Mouse (Mus musculus) limb, embryonic 12.5 days (tissue): ENCODE data around the gene Specc1. TPM values are rescaled to one million over a fixed set of nuclear protein-coding genes. Genes with fewer than 3 reads are reported as not detected.

Experiments
- ATAC-seq: fragments of 200-750 bp; cut with Nextera tagmentation; 2 replicates; pipeline ENCODE4 v1.8.0; 2017; ENCODE audit warnings: low read depth, moderate TSS enrichment; ENCODE audit not compliant: insufficient number of reproducible peaks, insufficient read depth, low FRiP score, low TSS enrichment
- H3K27ac ChIP-seq: fragments of 300-500 bp; sonication (generic); 2 replicates; pipeline ENCODE4 v1.5.1; 2016; ENCODE audit warnings: mild to moderate bottlenecking, moderate library complexity
- H3K27me3 ChIP-seq: fragments of 300-500 bp; sonication (generic); 2 replicates; pipeline ENCODE4 v1.6.1; 2016; ENCODE audit warnings: mild to moderate bottlenecking, moderate library complexity
- H3K36me3 ChIP-seq: fragments of 300-500 bp; sonication (generic); 2 replicates; pipeline ENCODE4 v1.6.1; 2016; ENCODE audit warnings: mild to moderate bottlenecking, moderate library complexity
- H3K4me1 ChIP-seq: fragments of 300-500 bp; sonication (generic); replicated peaks from 2 replicates; pipeline ENCODE4 v1.6.1; 2016
- H3K4me2 ChIP-seq: fragments of 300-500 bp; sonication (generic); 2 replicates; pipeline ENCODE4 v1.6.1; 2016; ENCODE audit warnings: mild to moderate bottlenecking, moderate library complexity
- H3K4me3 ChIP-seq: fragments of 300-500 bp; sonication (generic); replicated peaks from 2 replicates; pipeline ENCODE4 v1.5.1; 2016; ENCODE audit warnings: mild to moderate bottlenecking
- H3K9ac ChIP-seq: fragments of 300-500 bp; sonication (generic); replicated peaks from 2 replicates; pipeline ENCODE4 v1.6.1; 2016; ENCODE audit warnings: mild to moderate bottlenecking, moderate library complexity
- H3K9me3 ChIP-seq: fragments of 300-500 bp; sonication (generic); 2 replicates; pipeline ENCODE4 v1.6.1; 2016; ENCODE audit warnings: mild to moderate bottlenecking, moderate library complexity
- WGBS: fragments of 180-500 bp; shearing (Covaris S2); methylation state at CpG from one replicate; pipeline ENCODE4 v1.1.7; 2016; 5-methylcytosine and 5-hydroxymethylcytosine counted together
- polyA plus RNA-seq: library from polyadenylated mRNA; unstranded; fragments of >200 nt; fragmentation: Nextera tagmentation; extraction: Ambion mirVana; gene quantifications from 2 replicates; pipeline ENCODE4 v1.2.1, GENCODE M21; 2016

Gene Specc1
- polyA plus RNA-seq, 1 experiment from 2014 or later: 16.4 TPM

DNA sequence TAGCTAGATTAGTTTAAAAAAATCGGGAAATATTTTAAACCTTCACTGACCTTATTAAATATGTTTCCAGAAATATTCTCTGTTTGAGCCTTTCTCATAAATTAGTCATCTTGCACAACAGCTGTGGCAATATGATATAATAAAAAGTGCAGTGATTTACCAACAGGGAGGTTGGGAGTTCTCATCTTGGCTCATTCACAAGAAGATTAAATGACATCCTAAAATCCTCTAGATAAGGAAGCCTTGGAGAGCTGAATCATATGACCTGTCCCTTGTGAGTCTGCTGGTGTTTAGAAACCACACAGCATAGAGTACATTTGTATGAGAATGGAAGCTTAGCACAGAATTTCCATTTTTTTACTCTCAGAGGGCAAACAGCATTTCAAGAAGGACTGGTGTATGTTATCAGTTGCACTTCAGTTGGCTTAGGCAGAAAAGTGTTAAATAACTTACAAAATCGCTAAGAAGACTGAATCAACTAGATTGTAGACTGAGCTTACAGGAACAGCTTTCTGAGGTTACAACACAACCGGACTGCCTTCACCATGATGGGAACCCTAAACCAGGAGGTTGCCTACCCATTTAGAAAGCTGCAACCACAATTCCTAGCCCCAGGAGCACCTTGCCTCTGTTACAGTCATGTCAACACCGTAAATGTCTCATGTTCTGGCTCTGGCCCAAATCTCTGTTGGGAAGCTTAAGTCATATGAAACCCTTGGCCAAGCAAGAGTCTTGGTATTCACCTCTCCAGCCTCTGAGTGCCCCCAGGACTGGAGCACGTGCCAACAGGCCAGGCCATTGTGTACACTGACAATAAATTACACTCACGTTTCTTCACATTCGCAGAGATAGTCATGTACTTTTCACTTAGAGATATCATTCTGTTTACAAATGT lies 188.9 kb downstream of the Specc1 start:
- WGBS: 78% methylated on average over 7 of the region's 7 CpGs
- H3K9me3 ChIP-seq: no peaks in the 10 kb centered on the region
- H3K4me2 ChIP-seq: no peak overlapping the region
- no peak overlapping the region for H3K9ac ChIP-seq
- peaks cover 25% of the 10 kb centered on the region for H3K36me3 ChIP-seq
- H3K27me3 ChIP-seq: no peaks in the 10 kb centered on the region
- H3K4me3 ChIP-seq: no peak overlapping the region
- H3K27ac ChIP-seq: no peak overlapping the region
- H3K4me1 ChIP-seq: 0 out of 2 replicates have a peak, but pooled peaks cover 4% of the 10 kb centered on the region
- ATAC-seq: no peak

GRCm38 (mm10) chr11:62146661-62147060 lies 190.1 kb downstream of the Specc1 start:
- Histone ChIP-seq H3K4me3 (no peak overlapping the region), H3K9ac (no peak overlapping the region), H3K27me3 (no peaks in the 10 kb centered on the region), H3K9me3 (no peaks in the 10 kb centered on the region), H3K27ac (no peak overlapping the region), H3K4me1 (0 out of 2 replicates have a peak, but pooled peaks cover 4% of the 10 kb centered on the region), H3K4me2 (no peak overlapping the region), H3K36me3 (peaks cover 26% of the 10 kb centered on the region)
- 93% methylated on average over 1 of the region's 1 CpGs for WGBS
- ATAC-seq: no peak

GRCm38 (mm10) chr11:62148026-62148425 lies 191.5 kb downstream of the Specc1 start:
- ATAC-seq: no peak
- Histone ChIP-seq H3K27me3 (no peaks in the 10 kb centered on the region), H3K4me2 (no peak overlapping the region), H3K9ac (no peak overlapping the region), H3K27ac (no peak overlapping the region), H3K36me3 (peaks cover 29% of the 10 kb centered on the region), H3K4me3 (no peak overlapping the region), H3K9me3 (no peaks in the 10 kb centered on the region), H3K4me1 (0 out of 2 replicates have a peak, but pooled peaks cover 4% of the 10 kb centered on the region)
- WGBS: 86% methylated on average over 3 of the region's 3 CpGs

DNA sequence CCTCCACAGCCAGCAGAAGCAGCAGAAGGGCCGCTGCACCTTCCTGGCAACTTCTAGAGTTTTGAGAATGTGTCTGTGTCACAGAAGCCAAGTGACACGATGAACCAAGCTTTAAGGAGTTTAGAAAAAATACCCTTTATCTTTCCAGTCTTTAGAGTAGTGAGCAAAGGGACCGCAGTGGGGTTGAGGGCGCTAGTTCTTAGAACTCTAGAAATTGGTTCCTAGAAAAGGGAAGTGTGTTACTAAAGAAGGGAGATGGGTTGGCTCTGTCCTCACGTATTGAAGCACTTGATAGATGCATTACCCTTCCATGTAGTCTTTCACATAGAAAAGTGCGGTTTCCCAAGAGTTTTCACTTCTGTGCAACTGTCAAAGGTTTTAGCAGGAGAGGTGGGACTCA lies 191.9 kb downstream of the Specc1 start:
- no peaks in the 10 kb centered on the region for H3K27me3 ChIP-seq
- ATAC-seq: no peak
- 92% methylated on average over 6 of the region's 6 CpGs for WGBS
- no peak overlapping the region for H3K4me2 ChIP-seq
- H3K4me3 ChIP-seq: no peak overlapping the region
- 0 out of 2 replicates have a peak, but pooled peaks cover 4% of the 10 kb centered on the region for H3K4me1 ChIP-seq
- no peaks in the 10 kb centered on the region for H3K9me3 ChIP-seq
- peaks cover 29% of the 10 kb centered on the region for H3K36me3 ChIP-seq
- no peak overlapping the region for H3K9ac ChIP-seq
- H3K27ac ChIP-seq: no peak overlapping the region

- H3K4me3 ChIP-seq: no peak overlapping the region
- WGBS: 93% methylated on average over 4 of the region's 4 CpGs
- ATAC-seq: no peak
- peaks cover 24% of the 10 kb centered on the region for H3K36me3 ChIP-seq
- H3K4me1 ChIP-seq: no peaks in the 10 kb centered on the region
- H3K4me2 ChIP-seq: no peak overlapping the region
- H3K9ac ChIP-seq: no peak overlapping the region
- H3K9me3 ChIP-seq: no peaks in the 10 kb centered on the region
- no peak overlapping the region for H3K27ac ChIP-seq
- no peaks in the 10 kb centered on the region for H3K27me3 ChIP-seq
Measured at GRCm38 (mm10) chr11:62153057-62153456, 196.5 kb downstream of the Specc1 start.

DNA sequence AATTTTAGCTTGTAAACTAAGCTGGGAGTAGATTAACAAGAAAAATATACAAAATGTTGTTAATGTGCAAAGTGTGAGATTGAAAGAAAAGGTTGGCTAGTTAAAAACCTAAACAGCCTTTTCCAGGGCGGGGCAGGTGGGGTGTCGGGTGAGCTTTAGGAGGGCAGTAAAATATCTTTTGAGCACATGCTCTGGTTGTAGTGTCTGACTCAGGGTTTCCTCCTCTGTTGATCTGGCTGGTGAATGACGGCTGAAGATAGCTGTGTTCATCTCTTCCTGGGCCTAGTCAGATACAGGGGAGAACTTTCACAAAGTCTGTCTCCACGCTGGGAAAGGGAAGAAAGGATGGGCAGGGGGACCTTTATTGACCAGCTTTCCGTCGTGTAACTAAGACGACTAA lies 203.2 kb downstream of the Specc1 start:
- Histone ChIP-seq H3K36me3 (peaks cover 14% of the 10 kb centered on the region; the same call in 1 of the 2 replicates), H3K27ac (no peak overlapping the region), H3K27me3 (no peaks in the 10 kb centered on the region), H3K4me2 (no peak overlapping the region), H3K4me3 (no peak overlapping the region), H3K9me3 (no peaks in the 10 kb centered on the region), H3K9ac (no peak overlapping the region), H3K4me1 (no peaks in the 10 kb centered on the region)
- no peak for ATAC-seq
- WGBS: 84% methylated on average over 7 of the region's 7 CpGs

DNA sequence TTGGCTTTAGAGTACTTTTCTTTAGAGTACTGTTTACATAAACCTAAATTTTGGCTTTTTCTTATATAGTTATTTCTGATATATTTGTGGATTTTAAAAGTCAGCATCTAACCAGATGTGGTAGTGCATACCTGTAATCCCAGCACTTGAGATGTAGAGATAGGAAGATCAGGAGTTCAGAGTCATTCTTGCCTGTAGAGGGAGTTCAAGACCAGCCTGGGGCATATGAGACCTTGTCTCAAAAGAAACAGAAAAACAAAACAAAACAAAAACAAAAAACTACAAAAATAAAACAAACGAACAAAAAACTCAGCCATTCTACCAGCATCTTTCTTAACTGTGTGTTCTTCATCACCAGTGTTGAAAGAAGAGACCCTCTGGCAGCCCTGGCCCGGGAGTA lies 204.9 kb downstream of the Specc1 start:
- H3K4me1 ChIP-seq: 0 out of 2 replicates have a peak, but pooled peaks cover 7% of the 10 kb centered on the region
- WGBS: 87% methylated on average over 2 of the region's 2 CpGs

DNA sequence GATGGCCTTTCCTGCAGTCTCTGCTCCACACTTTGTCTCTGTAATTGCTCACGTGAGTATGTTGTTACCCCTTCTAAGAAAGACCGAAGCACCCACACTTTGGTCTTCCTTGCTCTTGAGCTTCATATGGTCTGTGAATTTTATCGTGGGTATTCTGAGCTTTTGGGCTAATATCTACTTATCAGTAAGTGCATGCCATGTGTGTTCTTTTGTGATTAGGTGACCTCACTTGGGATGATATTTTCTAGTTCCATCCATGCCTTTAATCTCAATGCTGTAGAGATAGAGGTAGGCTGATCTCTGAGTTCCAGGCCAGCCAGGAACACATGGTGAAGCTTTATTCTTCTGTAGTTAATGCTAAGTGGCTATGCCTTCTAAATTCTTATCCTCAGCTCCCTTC lies 207.8 kb downstream of the Specc1 start:
- no peaks in the 10 kb centered on the region for H3K27me3 ChIP-seq
- no peak overlapping the region for H3K4me3 ChIP-seq
- no peaks in the 10 kb centered on the region for H3K9me3 ChIP-seq
- H3K4me2 ChIP-seq: no peak overlapping the region
- WGBS: 86% methylated on average over 3 of the region's 3 CpGs
- no peak overlapping the region for H3K9ac ChIP-seq
- peaks cover 18% of the 10 kb centered on the region; the same call in 1 of the 2 replicates for H3K4me1 ChIP-seq
- no peak overlapping the region for H3K27ac ChIP-seq
- no peaks in the 10 kb centered on the region for H3K36me3 ChIP-seq
- no peak for ATAC-seq

More for the DNA sequence above, 204.9 kb downstream of the Specc1 start:
- Histone ChIP-seq H3K9ac (no peak overlapping the region), H3K36me3 (peaks cover 14% of the 10 kb centered on the region; the same call in 1 of the 2 replicates), H3K27me3 (no peaks in the 10 kb centered on the region), H3K4me3 (no peak overlapping the region), H3K4me2 (no peak overlapping the region), H3K27ac (no peak overlapping the region), H3K9me3 (no peaks in the 10 kb centered on the region)
- ATAC-seq: no peak

DNA sequence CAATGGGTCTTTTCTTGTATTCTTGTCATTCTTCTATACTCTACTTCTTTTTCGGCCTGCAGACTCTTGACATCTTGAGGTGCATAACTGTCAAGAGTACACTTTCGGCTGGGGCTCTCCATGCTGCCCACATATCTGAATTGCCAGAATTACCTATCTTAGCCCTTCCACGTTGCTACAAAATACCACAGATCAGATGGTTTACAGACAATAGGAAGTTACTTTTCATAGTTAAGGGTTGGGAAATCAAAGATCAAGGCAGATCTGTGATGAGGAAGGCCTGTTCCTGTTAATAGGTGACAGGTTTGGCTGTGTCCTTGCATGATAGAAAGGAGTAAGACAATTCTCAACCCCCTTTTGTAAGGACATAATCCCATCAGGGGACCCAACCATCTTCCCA lies 209.9 kb downstream of the Specc1 start:
- 0 out of 2 replicates have a peak overlapping the region, but pooled peaks have one; percentile 24 for H3K27ac ChIP-seq

GRCm38 (mm10) chr11:62168146-62168545 lies 211.6 kb downstream of the Specc1 start:
- Histone ChIP-seq H3K27me3 (no peaks in the 10 kb centered on the region), H3K9ac (no peak overlapping the region), H3K27ac (no peak overlapping the region; the same call in 1 of the 2 replicates), H3K4me3 (no peak overlapping the region), H3K4me1 (peaks cover 18% of the 10 kb centered on the region; the same call in 1 of the 2 replicates), H3K9me3 (no peaks in the 10 kb centered on the region), H3K4me2 (no peak overlapping the region), H3K36me3 (peaks cover 17% of the 10 kb centered on the region; the same call in 1 of the 2 replicates)
- 87% methylated on average over 3 of the region's 3 CpGs for WGBS
- no peak for ATAC-seq

More for the DNA sequence above, 209.9 kb downstream of the Specc1 start:
- 84% methylated on average over 3 of the region's 3 CpGs for WGBS
- no peak overlapping the region for H3K4me3 ChIP-seq
- no peak overlapping the region for H3K9ac ChIP-seq
- H3K4me1 ChIP-seq: peaks cover 18% of the 10 kb centered on the region; the same call in 1 of the 2 replicates
- H3K4me2 ChIP-seq: no peak overlapping the region
- no peaks in the 10 kb centered on the region for H3K27me3 ChIP-seq
- H3K36me3 ChIP-seq: peaks cover 17% of the 10 kb centered on the region; the same call in 1 of the 2 replicates
- no peak for ATAC-seq
- no peaks in the 10 kb centered on the region for H3K9me3 ChIP-seq

GRCm38 (mm10) chr11:62177395-62178113 lies 221.0 kb downstream of the Specc1 start:
- H3K27ac ChIP-seq: no peak overlapping the region
- 86% methylated on average over 10 of the region's 10 CpGs for WGBS
- no peaks in the 10 kb centered on the region for H3K9me3 ChIP-seq
- no peak overlapping the region for H3K9ac ChIP-seq
- H3K4me2 ChIP-seq: no peak overlapping the region
- 0 out of 2 replicates have a peak, but pooled peaks cover 3% of the 10 kb centered on the region for H3K36me3 ChIP-seq
- H3K4me1 ChIP-seq: no peaks in the 10 kb centered on the region
- no peak for ATAC-seq
- no peak overlapping the region for H3K4me3 ChIP-seq
- H3K27me3 ChIP-seq: no peaks in the 10 kb centered on the region
